Mouse (Mus musculus) small intestine, adult 2 months (tissue): ENCODE measurements at regions not wholly inside any gene's neighbourhood (a gene's known extent, or its start where the extent isn't known, plus 50 kb on each side); places are given as distances from the start of the nearest gene placed in this dataset.

ENCODE experiments used
- CTCF ChIP-seq: fragments of 200-500 bp; IDR thresholded peaks from 2 replicates; pipeline ENCODE4 v1.5.1; 2012; ENCODE audit warnings: low read depth, mild to moderate bottlenecking, control low read depth, inconsistent platforms, low read length, moderate library complexity, mixed read lengths; ENCODE audit not compliant: insufficient replicate concordance, insufficient read length; ENCODE audit errors: extremely low read depth
- POLR2A ChIP-seq: fragments of 200-500 bp; IDR thresholded peaks from 2 replicates; pipeline ENCODE4 v1.6.1; 2012; ENCODE audit warnings: low read depth, mild to moderate bottlenecking, control low read depth, inconsistent platforms, low read length, moderate library complexity

- no peak for TF ChIP-seq CTCF
- no peak for TF ChIP-seq POLR2A
These were observed 129.2 kb upstream of the Tut7 start for GRCm38 (mm10) chr13:59952116-59952515.
